Mouse (Mus musculus): ENCODE data around the gene Crym. TPM values are rescaled to one million over a fixed set of nuclear protein-coding genes. Genes with fewer than 3 reads are reported as not detected.

Gene Crym
- total RNA-seq (2021) (10 to 100 TPM in 1 of 2 experiments, under 1 TPM in 1; 0.81 to 11.0 TPM), polyA plus RNA-seq (2012; rRNA removed) (0.71 and 6.7 TPM in 2 replicates)
- long read RNA-seq, transcript Crym-201 (8 exons, 1,383 nt): major isoform, 7 of 10 reads
- long read RNA-seq, partial matches to known transcripts: 2 of 10 reads
- long read RNA-seq, other reads (novel, unspliced or antisense): 1 of 10 reads

DNA sequence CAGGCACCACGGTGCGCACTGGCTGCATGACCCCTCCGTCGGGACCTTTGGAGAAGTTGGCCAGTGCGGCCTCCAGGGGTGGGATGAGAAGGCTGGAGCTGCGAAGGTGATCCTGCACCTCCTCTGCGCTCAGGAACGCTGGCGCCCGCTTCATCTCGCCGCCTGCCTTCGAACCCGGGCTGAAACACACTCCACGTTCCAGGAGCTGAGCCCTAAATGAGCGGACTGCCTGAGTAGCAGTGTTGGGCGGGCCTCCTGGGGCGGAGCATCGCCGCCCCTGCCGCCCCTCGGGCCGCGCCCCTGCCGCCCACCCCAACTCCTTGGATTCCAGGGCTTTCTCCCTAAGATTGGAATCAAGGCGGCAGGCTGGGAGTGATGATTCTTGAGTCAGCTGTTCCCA lies at the start of gene Crym:
Gene Crym, minus strand, starts transcription at position 341 of the 400 bp plus-strand sequence.
- DNase-seq: no peak

GRCm38 (mm10) chr7:120241092-120241491 lies 39.2 kb upstream of the Crym start:
- DNase-seq: peak; percentile 2

DNA sequence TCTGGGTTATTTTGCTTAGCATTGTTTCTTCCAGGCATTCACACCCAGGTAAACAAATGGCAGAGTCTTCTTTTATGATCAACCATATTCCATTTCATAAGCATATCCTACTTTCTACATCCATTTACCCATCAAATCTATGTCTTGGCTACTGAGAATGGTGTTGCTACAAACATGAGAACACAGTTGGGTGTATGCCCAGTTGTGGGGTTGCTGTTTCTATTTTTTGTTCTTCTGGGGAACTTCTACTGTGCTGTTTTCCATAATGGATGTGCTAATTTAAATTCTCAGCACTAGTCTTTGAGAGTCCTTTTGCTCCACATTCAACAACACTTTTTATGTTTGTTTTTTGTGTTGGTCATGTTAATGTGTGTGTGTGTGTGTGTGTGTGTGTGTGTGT lies 26.6 kb upstream of the Crym start:
- no peak for DNase-seq

DNA sequence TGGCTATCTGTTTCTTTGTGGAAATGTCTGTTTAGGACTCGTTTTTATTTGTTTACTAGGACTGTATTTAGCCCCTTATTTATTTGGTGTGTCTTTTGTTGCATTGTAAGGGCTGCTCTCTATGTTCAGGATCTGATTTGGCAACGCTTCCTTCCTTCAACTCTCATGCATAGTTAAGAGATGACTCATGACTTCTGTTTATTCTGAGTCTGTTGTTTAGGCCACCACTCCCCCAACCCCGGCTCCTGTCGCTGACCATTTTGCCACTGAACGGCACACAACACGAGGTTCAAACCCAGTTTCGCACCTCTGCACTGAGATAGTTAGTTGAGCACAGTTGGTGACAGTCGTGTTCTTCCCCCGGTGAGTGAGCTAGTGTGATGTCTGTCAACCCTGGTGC lies 4.1 kb upstream of the Crym start:
- peak; percentile 20 for DNase-seq

DNA sequence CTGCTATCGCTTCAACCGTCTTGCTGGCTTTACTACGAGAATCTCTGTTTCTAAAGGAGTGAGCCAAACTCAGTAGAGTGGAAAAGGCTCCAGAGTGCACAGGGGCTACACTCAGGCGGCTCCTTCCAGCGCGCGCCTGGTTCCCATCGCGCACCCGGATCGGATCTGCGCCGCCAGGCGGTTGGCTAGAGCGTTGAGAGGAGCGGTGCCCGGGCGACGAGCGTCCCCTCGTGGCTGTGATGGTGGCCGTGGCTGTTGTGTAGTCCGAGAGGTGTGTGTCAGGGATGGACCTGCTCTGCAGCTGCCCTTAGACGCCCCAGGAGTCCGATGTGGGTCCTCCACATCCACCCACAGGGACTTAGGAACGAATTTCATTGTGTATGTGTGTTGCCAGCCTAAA lies 1.9 kb upstream of the Crym start, which contains the start of gene Abca14:
Gene Abca14, plus strand, starts transcription at position 173 of the 400 bp plus-strand sequence.
- DNase-seq: peak; percentile 89

- DNase-seq: peak; percentile 65
These were observed 623 bp downstream of the Crym start for GRCm38 (mm10) chr7:120201231-120201744.

GRCm38 (mm10) chr7:120195207-120195606 lies 6.7 kb downstream of the Crym start:
- no peak for DNase-seq

GRCm38 (mm10) chr7:120192816-120193215 lies 9.1 kb downstream of the Crym start:
- peak; percentile 62 for DNase-seq

DNA sequence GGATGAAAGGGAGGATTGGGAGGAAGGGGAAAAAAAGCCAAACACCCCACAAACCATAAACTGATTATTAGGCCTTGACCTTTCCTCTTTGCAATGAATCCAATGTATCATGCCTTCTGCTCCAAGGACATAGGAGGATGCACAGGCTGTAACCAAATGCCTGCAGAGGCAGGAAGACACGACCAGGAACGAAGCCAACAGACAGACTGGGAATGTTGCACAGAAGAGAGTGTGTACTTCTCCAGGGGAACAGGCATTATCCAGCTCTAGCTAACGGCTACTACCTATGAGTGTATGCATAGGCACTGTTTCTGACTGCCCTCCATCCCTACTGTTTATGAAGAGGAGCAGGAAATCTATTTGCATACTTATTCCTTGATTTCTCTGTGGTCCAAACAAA lies 9.7 kb downstream of the Crym start:
- peak; percentile 58 for DNase-seq

DNA sequence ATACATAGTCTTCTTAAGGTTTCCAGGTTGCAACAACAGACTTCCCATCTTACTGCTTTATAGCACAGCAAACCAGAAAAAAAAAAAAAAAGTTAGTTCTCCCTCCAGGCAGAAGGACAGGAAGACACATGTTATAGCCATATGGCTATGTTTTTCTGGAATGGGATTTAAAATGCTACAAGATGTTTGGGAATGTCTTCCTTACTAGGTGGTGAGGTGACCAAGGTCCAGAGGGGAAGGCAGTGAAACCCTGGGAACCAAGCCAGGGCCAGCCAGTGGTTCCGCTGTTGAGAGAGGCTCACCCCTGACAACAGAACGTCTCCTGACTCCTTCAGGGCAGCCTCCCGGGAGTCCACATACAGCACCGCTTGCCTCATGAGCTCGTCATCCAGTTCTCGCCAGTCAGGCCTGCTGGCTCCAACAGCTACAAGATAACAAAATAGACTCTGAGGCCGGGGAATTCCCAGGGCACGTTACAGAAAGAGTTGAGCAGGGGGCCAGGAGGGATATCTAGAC lies 11.7 kb downstream of the Crym start:
- DNase-seq: no peak

- no peak for DNase-seq
These were observed 12.4 kb downstream of the Crym start for GRCm38 (mm10) chr7:120189369-120190149.

DNA sequence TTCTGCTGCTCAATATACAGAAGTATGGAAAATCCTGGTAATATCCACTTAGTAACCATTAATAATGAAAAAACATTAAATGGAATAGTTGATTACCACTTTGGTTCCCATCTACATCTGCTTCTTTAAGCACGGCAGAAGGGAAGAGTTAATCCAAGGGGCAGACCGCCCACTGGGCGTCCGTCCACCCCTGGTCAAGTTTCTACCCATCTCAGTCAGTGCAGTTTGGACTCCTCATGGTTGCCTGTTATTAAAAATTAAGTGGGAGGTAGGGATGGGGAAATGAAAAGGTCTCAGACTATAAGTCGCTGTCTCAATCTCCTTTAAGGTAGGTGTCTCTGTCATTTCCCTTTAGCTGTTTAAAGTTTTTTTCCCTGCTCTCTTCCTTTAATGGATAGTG lies 13.0 kb downstream of the Crym start:
- no peak for DNase-seq

GRCm38 (mm10) chr7:120182891-120183290 lies 19.0 kb downstream of the Crym start:
- DNase-seq: no peak

DNA sequence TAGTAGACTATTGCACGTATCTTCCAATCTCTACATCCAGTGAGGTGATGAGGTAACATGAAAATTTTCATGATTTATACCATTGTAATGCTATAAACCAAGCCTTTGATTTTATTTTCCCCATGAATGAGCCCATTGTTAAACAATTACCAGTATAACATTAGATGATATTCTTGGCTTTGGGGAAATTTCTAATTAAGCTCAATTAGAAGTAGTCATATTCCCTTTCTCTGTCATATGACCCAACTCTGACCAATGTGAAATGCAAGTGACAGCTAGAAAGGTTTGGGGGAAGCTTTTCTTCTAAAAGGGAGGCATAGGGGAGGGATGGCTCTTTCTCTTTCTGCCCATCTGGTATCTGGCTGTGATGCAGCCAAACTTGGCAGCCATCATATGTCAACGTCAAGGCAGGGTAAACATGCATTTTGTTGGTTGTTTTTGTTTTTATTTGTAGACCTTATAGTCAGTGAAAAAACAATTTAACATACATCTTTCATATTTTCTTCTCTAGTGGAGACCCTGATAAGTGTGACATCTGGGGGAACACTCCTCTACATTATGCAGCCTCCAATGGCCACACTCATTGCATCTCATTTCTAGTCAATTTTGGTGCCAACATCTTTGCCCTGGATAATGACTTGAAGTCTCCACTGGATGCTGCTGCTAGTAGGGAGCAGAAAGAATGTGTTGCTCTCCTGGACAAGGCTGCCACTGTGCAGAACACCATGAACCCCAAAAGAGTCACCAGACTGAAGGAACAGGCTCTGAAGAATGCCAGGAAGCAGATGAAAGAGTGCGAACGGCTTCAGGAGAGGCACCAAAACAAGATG lies 20.3 kb downstream of the Crym start:
- DNase-seq: no peak

- DNase-seq: peak; percentile 20
These were observed 21.4 kb downstream of the Crym start for GRCm38 (mm10) chr7:120180547-120180946.

DNA sequence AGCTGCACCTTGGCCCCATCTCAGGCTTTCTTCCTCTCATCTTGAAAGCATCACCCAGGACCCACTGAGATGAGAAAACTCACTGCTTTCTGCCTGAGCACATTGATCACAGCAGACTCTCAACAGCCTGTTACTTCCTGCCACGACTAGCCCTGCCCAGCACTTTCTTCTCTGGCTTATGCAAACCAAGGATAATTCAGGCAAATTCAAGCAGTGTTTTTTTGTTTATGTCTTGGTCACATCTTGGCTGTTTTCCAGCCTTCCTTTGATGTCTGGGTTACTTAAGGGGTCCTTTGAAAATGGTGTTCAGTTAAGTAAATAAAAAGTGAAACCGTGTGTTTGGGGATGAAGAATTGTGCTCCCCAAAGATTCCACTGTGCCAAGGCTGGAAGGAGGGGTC lies 23.0 kb downstream of the Crym start:
- no peak for DNase-seq

DNA sequence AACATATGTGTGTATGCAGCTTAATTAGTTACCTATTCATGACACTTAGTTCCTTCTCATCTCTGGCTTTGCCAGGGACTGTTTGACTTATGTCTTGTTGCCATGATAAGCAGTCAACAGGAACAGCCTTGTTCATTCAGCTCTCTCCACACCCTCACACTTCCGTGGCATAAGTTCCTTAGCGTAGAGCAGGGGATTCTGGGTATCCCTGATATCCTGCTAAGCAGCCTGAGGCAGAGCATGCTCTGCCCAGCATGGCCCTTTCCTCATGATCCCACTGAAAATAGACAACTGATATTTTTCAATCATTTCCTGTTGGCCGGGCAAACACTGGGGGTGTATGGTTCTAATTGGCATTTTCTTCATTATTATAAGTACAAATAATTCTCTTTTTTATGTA lies 24.3 kb downstream of the Crym start:
- no peak for DNase-seq

GRCm38 (mm10) chr7:120174723-120175504 lies 27.0 kb downstream of the Crym start:
- DNase-seq: no peak

- peak; percentile 27 for DNase-seq
These were observed 28.2 kb downstream of the Crym start, which contains the start of gene Anks4b for GRCm38 (mm10) chr7:120173603-120174244. Anks4b (plus strand) TSS chr7:120173858.

DNA sequence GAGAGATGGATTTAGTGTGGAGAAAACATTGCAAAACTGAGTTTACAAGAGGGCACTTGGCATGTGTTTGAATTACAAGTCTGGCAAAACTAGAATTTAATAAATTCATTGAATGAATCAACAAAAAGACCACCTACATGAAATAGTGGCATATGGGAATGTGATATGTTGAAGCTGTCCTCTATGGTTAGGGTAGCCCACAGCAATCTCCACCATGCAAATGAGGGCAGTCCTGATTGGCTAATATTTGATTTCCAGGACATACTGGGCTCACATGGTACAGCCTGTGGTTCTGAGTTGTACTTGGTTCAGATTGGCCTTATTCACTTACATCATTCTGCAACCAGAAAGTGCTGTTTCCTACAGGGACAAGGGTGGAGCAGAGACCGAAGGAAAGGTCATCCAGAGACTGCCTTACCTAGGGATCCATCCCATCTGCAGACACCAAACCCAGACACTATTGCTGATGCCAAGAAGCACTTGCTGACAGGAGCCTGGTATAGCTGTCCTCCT lies 29.7 kb downstream of the Crym start:
- no peak for DNase-seq
